Mouse (Mus musculus) left cerebral cortex, adult 8-10 months (tissue): ENCODE data around the gene Fam83e. TPM values are rescaled to one million over a fixed set of nuclear protein-coding genes. Genes with fewer than 3 reads are reported as not detected.

Source experiments
- total RNA-seq, 4 experiments: library from RNA; stranded (reverse); gene quantifications; 2 replicates each; pipeline ENCODE4 v1.2.4; 2022

The Fam83e gene
- total RNA-seq, 4 experiments from 2014 or later: 0.14 TPM; not detected in 3

Other genes with a start within 250 kb of the Fam83e start
- gene Tulp2, start 239.3 kb upstream of the Fam83e start, total RNA-seq: not detected
- 1 to 10 TPM in 3 of 4 experiments, not detected in 1; 1.9 to 3.2 (median 2.9) TPM for gene Gm45808, start 234.4 kb upstream of the Fam83e start, total RNA-seq
- 1 to 10 TPM; 5.9 to 7.0 (median 6.3) TPM for gene Dhdh, start 232.4 kb upstream of the Fam83e start, total RNA-seq
- 100 to 1,000 TPM in 3 of 4 experiments, 10 to 100 TPM in 1; 97.8 to 121 (median 110) TPM for gene Nucb1, start 210.8 kb upstream of the Fam83e start, total RNA-seq
- 10 to 100 TPM; 16.0 to 27.0 (median 22.4) TPM for gene Ppp1r15a, start 194.9 kb upstream of the Fam83e start, total RNA-seq
- gene Plekha4, start 194.9 kb upstream of the Fam83e start, total RNA-seq: 1 to 10 TPM; 3.0 to 5.1 (median 4.0) TPM
- gene Hsd17b14, start 166.3 kb upstream of the Fam83e start, total RNA-seq: 1 to 10 TPM in 2 of 4 experiments, under 1 TPM in 1, not detected in 1; 0.72 to 2.6 (median 1.2) TPM
- gene Bcat2, start 151.1 kb upstream of the Fam83e start, total RNA-seq: 10 to 100 TPM; 19.3 to 21.1 (median 19.9) TPM
- not detected for gene Fgf21, start 105.7 kb upstream of the Fam83e start, total RNA-seq
- under 1 TPM in 1 of 4 experiments, not detected in 3; 0.21 TPM for gene Fut1, start 103.9 kb upstream of the Fam83e start, total RNA-seq
- not detected for gene Izumo1, start 99.4 kb upstream of the Fam83e start, total RNA-seq
- 1 to 10 TPM; 5.9 to 7.6 (median 6.6) TPM for gene Rasip1, start 93.7 kb upstream of the Fam83e start, total RNA-seq
- 1 to 10 TPM; 3.5 to 6.0 (median 5.6) TPM for gene Mamstr, start 81.2 kb upstream of the Fam83e start, total RNA-seq
- gene Fut2, start 54.8 kb upstream of the Fam83e start, total RNA-seq: under 1 TPM in 1 of 4 experiments, not detected in 3; 0.59 TPM
- 1 to 10 TPM; 7.6 to 8.7 (median 8.2) TPM for gene Ntn5, start 37.2 kb upstream of the Fam83e start, total RNA-seq
- gene Sec1, start 26.8 kb upstream of the Fam83e start, total RNA-seq: 1 to 10 TPM in 1 of 4 experiments, under 1 TPM in 3; 0.63 to 1.1 (median 0.87) TPM
- 100 to 1,000 TPM; 230 to 247 (median 241) TPM for gene Car11, start 21.4 kb upstream of the Fam83e start, total RNA-seq
- 100 to 1,000 TPM; 164 to 236 (median 186) TPM for gene Dbp, start 16.1 kb upstream of the Fam83e start, total RNA-seq
- 100 to 1,000 TPM; 340 to 384 (median 357) TPM for gene Rpl18, start 5.8 kb upstream of the Fam83e start, total RNA-seq
- 10 to 100 TPM; 24.9 to 27.4 (median 25.3) TPM for gene Sphk2, start 3.2 kb upstream of the Fam83e start, total RNA-seq
- gene Spaca4, start 4.6 kb downstream of the Fam83e start, total RNA-seq: not detected
- 100 to 1,000 TPM; 219 to 241 (median 237) TPM for gene Lmtk3, start 62.5 kb downstream of the Fam83e start, total RNA-seq
- 10 to 100 TPM; 12.9 to 15.9 (median 14.9) TPM for gene Sult2b1, start 63.5 kb downstream of the Fam83e start, total RNA-seq
- 100 to 1,000 TPM; 184 to 196 (median 188) TPM for gene Cyth2, start 93.4 kb downstream of the Fam83e start, total RNA-seq
- 1 to 10 TPM; 1.9 to 2.5 (median 2.3) TPM for gene Kcnj14, start 103.6 kb downstream of the Fam83e start, total RNA-seq
- 10 to 100 TPM; 20.5 to 22.8 (median 21.6) TPM for gene Grwd1, start 109.7 kb downstream of the Fam83e start, total RNA-seq
- gene Kdelr1, start 151.6 kb downstream of the Fam83e start, total RNA-seq: 10 to 100 TPM; 67.2 to 79.8 (median 74.9) TPM
- gene Grin2d, start 157.2 kb downstream of the Fam83e start, total RNA-seq: 10 to 100 TPM; 11.1 to 12.9 (median 11.8) TPM
- under 1 TPM in 1 of 4 experiments, not detected in 3; 0.98 TPM for gene Syngr4, start 175.5 kb downstream of the Fam83e start, total RNA-seq
- gene Tmem143, start 175.7 kb downstream of the Fam83e start, total RNA-seq: 10 to 100 TPM; 18.7 to 24.9 (median 22.7) TPM
- 1 to 10 TPM; 4.3 to 7.4 (median 6.3) TPM for gene Emp3, start 200.2 kb downstream of the Fam83e start, total RNA-seq
- 1 to 10 TPM; 2.1 to 3.7 (median 2.9) TPM for gene Ccdc114, start 202.9 kb downstream of the Fam83e start, total RNA-seq